Mouse (Mus musculus) intestine, embryonic 16.5 days (tissue): ENCODE results near the gene Bag6. TPM values are rescaled to one million over a fixed set of nuclear protein-coding genes. Genes with fewer than 3 reads are reported as not detected.

ENCODE experiments used
- ATAC-seq: fragments of 200-750 bp; cut with Nextera tagmentation; 2 replicates; pipeline ENCODE4 v1.8.0; 2017; ENCODE audit warnings: moderate TSS enrichment, moderate library complexity
- H3K27ac ChIP-seq: fragments of 300-500 bp; sonication (generic); 2 replicates; pipeline ENCODE4 v1.5.1; 2014; ENCODE audit warnings: mild to moderate bottlenecking, low read length
- H3K27me3 ChIP-seq: fragments of 300-500 bp; sonication (generic); replicated peaks from 2 replicates; pipeline ENCODE4 v1.6.1; 2014; ENCODE audit warnings: low read length, control low read depth, mixed read lengths; ENCODE audit not compliant: control insufficient read depth, insufficient read depth
- H3K36me3 ChIP-seq: fragments of 300-500 bp; sonication (generic); 2 replicates; pipeline ENCODE4 v1.6.1; 2014; ENCODE audit warnings: low read length, control low read depth; ENCODE audit not compliant: control insufficient read depth, insufficient read depth
- H3K4me1 ChIP-seq: fragments of 300-500 bp; sonication (generic); 2 replicates; pipeline ENCODE4 v1.6.1; 2014; ENCODE audit warnings: low read length, control low read depth, mixed read lengths; ENCODE audit not compliant: control insufficient read depth, insufficient read depth
- H3K4me2 ChIP-seq: fragments of 300-500 bp; sonication (generic); 2 replicates; pipeline ENCODE4 v1.6.1; 2014; ENCODE audit warnings: low read depth, low read length, control low read depth
- H3K4me3 ChIP-seq: fragments of 300-500 bp; sonication (generic); 2 replicates; pipeline ENCODE4 v1.5.1; 2014; ENCODE audit warnings: mild to moderate bottlenecking, low read length
- H3K9ac ChIP-seq: fragments of 300-500 bp; sonication (generic); 2 replicates; pipeline ENCODE4 v1.6.1; 2014; ENCODE audit warnings: low read depth, low read length
- H3K9me3 ChIP-seq: fragments of 300-500 bp; sonication (generic); 2 replicates; pipeline ENCODE4 v1.6.1; 2016; ENCODE audit warnings: low read length, control low read depth; ENCODE audit not compliant: control insufficient read depth
- WGBS: fragments of 180-500 bp; shearing (Covaris S2); extraction: QIAGEN DNeasy Blood & Tissue Kit; methylation state at CpG from one replicate; pipeline ENCODE4 v1.1.7; 2014; 5-methylcytosine and 5-hydroxymethylcytosine counted together
- polyA plus RNA-seq: library from polyadenylated mRNA; unstranded; fragments of >200 nt; fragmentation: Nextera tagmentation; extraction: Ambion mirVana; gene quantifications from 2 replicates; pipeline ENCODE4 v1.2.1, GENCODE M21; 2015

Gene Bag6
- polyA plus RNA-seq, 1 experiment from 2014 or later = 37.5 TPM

DNA sequence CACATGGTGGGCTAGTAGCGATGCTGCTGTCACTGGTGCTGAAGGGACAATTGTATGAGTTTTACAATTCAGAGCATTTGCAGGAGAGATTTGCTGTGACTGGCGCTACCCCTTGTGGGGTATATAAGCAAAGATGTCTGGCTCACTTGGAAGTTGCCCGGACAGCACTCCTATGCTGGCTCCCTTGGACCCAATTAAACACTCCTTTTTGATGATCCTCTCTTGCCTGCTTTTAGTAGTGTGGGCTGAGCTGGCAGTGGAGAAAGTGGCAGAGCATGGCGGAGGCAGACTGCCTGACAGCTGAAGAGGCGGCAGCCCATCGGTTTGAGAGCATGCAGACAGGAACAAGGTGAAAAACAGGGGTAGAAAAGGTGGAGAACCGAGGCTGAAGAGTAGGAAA, 32.8 kb downstream of the Bag6 start:
- H3K36me3 ChIP-seq = no peaks in the 10 kb centered on the region
- peaks cover 12% of the 10 kb centered on the region for H3K4me1 ChIP-seq
- H3K27me3 ChIP-seq = no peaks in the 10 kb centered on the region
- H3K4me2 ChIP-seq = no peak overlapping the region
- 88% methylated on average over 7 of the region's 7 CpGs for WGBS
- ATAC-seq = no peak
- no peaks in the 10 kb centered on the region for H3K9me3 ChIP-seq
- H3K9ac ChIP-seq = no peak overlapping the region
- no peak overlapping the region for H3K27ac ChIP-seq
- H3K4me3 ChIP-seq = no peak overlapping the region

DNA sequence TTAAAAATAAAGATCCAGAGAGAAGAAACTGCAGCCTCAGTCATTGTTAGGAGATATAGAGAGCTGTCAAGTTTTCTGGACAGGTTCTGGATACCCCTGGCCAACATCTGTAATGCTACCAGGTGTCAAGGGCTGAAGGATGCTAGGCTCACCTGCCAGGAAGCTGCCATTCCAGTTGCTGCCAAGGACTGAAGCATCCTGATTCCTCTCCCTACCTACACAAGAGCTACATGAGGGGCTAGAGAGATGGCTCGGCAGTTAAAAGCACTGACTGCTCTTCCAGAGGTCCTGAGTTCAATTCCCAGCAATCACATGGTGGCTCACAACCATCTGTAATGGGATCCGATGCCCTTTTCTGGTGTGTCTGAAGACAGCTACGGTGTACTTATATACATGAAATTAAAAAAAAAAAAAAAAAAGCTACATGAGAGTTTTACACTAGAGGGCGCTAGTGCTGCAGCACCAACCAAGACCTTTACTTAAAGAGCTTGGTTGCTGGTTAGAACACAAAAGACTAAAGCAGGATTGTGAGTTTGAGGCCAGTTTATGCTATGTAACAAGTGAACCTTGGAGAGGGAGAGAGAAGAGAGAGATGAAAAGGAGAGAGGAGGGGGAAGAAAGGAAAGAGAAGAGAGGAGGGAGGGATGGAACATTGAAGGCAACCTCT, 33.7 kb downstream of the Bag6 start:
- WGBS = 15% methylated on average over 4 of the region's 4 CpGs
- Histone ChIP-seq H3K4me1 (peaks cover 9% of the 10 kb centered on the region), H3K27me3 (no peaks in the 10 kb centered on the region), H3K36me3 (no peaks in the 10 kb centered on the region), H3K4me3 (no peak overlapping the region), H3K9me3 (no peaks in the 10 kb centered on the region), H3K9ac (no peak overlapping the region), H3K4me2 (no peak overlapping the region), H3K27ac (no peak overlapping the region)
- no peak for ATAC-seq

DNA sequence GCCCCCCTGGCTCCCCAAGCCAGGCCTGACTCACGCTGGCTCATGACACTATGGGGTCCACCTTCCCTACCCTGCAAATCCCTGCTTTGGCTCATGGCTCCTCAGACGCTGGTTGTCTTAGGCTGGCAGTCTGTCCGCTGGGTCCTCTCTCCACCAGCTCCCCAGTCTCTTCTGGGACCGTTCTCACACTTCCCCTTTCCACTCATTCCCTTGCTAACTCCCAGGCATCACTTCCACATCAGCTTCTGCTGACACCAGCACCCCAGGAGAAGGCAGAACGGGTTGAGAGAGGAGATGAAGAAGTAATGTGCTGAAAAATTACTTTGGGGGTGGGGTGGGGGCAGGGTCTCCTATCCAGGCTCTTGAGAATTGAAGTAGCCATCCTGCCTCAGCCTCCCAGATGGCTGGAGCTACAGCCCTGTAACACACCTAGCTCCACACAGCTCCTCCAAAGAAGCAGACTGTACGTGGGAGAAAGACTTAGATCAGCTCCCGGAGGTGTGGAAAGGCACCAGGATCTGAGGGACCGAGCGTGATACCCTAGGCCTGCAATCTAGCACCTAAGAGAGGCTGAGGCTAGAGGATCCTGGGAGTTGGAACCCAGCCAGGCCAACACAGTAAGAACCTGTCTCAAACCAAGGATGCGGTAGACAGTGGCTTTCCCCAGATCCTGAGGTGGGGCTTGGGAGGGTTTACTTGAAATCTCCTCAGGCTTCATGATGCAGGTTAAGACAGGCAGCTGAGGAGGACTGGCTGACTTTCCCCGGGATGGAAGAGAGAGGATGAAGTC, 37.7 kb downstream of the Bag6 start:
- Histone ChIP-seq H3K9ac (no peak overlapping the region), H3K4me1 (0 out of 2 replicates have a peak, but pooled peaks cover 2% of the 10 kb centered on the region), H3K27me3 (no peaks in the 10 kb centered on the region), H3K4me2 (no peak overlapping the region), H3K36me3 (no peaks in the 10 kb centered on the region), H3K4me3 (no peak overlapping the region), H3K27ac (peak overlapping the region; percentile 33; the same call in 1 of the 2 replicates), H3K9me3 (no peaks in the 10 kb centered on the region)
- 71% methylated on average over 11 of the region's 11 CpGs for whole genome bisulfite sequencing
- no peak for ATAC-seq

DNA sequence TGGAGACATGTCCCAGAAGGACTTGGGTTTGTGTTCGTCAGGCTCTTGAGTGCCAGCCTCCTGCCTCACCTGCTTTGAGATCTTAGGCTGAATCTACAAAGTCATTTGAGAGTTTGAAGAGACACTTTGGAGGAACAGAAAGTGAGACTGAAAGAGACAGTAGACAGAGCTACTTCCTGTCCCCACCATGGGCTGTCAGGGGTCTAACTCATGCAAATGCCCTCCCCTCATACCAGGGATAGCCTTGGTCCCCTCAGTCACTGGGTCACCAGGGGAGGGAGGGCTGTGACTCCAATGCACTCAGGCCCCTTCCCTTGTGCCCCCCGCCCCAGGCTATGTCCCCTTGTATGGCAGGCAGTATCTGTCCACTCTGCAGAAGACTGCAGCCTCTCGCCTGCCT, 38.4 kb downstream of the Bag6 start:
- Histone ChIP-seq H3K27ac (0 out of 2 replicates have a peak overlapping the region, but pooled peaks have one; percentile 33), H3K36me3 (no peaks in the 10 kb centered on the region), H3K9me3 (no peaks in the 10 kb centered on the region), H3K4me3 (no peak overlapping the region), H3K4me1 (0 out of 2 replicates have a peak, but pooled peaks cover 2% of the 10 kb centered on the region), H3K4me2 (no peak overlapping the region), H3K27me3 (no peaks in the 10 kb centered on the region), H3K9ac (0 out of 2 replicates have a peak overlapping the region, but pooled peaks have one; percentile 19)
- 69% methylated on average over 3 of the region's 3 CpGs for WGBS
- ATAC-seq = no peak

DNA sequence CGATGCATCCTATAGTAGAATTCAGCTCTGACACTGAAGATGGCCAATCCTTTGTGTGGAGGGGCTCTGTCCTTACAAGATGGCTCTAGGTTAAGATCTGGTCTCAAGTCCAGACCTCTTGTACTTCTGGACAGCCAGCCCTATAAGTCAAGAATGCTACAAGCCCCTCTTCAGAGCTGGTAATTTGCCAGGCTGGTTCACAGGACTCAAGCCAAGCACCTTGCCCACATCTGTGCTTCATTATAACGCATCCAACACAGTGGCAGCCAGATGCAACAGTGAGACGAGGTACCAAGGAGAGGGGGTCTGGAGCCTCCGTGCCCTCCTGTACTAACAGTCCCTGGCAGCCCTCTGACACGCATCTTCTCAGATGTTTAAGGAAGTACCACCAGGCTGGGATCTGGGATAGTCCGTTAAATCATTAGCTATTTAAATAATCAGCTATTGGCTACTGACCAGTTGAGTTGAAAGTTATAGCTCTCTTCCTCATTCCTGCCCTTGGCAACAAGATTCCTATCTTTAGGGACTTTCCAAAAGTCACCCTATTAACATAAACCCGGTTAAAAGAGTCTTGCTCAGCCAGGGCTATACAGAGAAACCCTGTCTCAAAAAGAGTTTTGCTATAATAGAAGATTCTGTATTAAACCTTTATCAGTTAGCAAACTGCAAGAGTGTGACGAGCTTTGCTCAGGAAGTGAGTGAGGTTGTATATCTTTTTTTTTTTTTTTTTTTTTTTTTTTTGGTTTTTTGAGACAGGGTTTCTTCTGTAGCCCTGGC, 39.4 kb downstream of the Bag6 start:
- H3K9ac ChIP-seq = no peak overlapping the region
- no peaks in the 10 kb centered on the region for H3K27me3 ChIP-seq
- no peaks in the 10 kb centered on the region for H3K36me3 ChIP-seq
- H3K4me3 ChIP-seq = no peak overlapping the region
- no peak overlapping the region for H3K27ac ChIP-seq
- no peak for ATAC-seq
- H3K4me1 ChIP-seq = 0 out of 2 replicates have a peak, but pooled peaks cover 2% of the 10 kb centered on the region
- no peak overlapping the region for H3K4me2 ChIP-seq
- WGBS = 57% methylated on average over 8 of the region's 8 CpGs
- no peaks in the 10 kb centered on the region for H3K9me3 ChIP-seq

DNA sequence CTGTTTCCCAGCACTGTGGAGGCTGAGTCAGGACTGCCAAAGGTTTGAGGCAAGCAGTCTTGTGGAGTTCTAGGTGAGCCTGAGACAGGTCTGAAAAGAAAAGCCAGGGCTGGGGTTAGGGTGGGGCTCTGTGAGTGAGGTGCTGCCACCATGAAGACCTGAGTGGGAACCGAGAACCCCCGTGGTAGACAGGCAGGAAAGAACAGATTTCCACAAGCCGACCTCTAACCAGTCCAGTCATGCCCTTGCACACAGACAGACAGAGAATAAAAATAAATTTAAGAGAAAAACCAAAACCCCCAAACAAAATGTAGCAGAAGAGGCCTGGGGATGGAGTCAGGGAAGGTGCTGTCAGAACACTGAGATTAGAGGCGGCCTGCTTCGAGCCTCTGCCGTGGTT, 40.4 kb downstream of the Bag6 start:
- Histone ChIP-seq H3K27me3 (no peaks in the 10 kb centered on the region), H3K4me1 (0 out of 2 replicates have a peak, but pooled peaks cover 2% of the 10 kb centered on the region), H3K9me3 (no peaks in the 10 kb centered on the region), H3K36me3 (no peaks in the 10 kb centered on the region), H3K4me2 (no peak overlapping the region), H3K9ac (no peak overlapping the region), H3K27ac (no peak overlapping the region), H3K4me3 (no peak overlapping the region)
- no peak for ATAC-seq
- WGBS = 80% methylated on average over 6 of the region's 6 CpGs

DNA sequence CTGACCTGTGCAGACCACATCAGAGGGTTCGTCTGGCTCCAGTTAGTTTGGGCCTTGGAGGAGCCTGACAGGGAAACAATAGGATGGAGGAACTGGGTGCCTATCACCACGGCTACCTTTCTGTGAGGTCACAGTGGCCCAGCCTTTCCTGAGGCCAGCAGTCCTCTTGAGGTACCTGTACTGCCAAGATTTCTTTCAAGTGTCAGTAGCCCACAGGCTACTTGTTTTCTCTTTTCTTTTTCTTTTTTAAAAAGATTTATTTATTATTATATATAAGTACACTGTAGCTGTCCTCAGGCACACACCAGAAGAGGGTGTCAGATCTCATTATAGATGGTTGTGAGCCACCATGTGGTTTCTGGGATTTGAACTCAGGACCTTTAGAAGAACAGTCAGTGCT, 41.0 kb downstream of the Bag6 start, which contains the start of gene Aif1:
TSS of gene Aif1 (minus strand) at position 101 of the 400 bp plus-strand sequence.
- WGBS = 46% methylated on average over 2 of the region's 2 CpGs
- no peaks in the 10 kb centered on the region for H3K36me3 ChIP-seq
- H3K4me1 ChIP-seq = 0 out of 2 replicates have a peak, but pooled peaks cover 2% of the 10 kb centered on the region
- H3K27ac ChIP-seq = no peak within 1 kb of the TSS
- no peak within 1 kb of the TSS for H3K4me2 ChIP-seq
- no peak within 1 kb of the TSS for H3K9ac ChIP-seq
- no peak for ATAC-seq
- H3K27me3 ChIP-seq = no peaks in the 10 kb centered on the region
- no peaks in the 10 kb centered on the region for H3K9me3 ChIP-seq
- H3K4me3 ChIP-seq = no peak within 1 kb of the TSS

DNA sequence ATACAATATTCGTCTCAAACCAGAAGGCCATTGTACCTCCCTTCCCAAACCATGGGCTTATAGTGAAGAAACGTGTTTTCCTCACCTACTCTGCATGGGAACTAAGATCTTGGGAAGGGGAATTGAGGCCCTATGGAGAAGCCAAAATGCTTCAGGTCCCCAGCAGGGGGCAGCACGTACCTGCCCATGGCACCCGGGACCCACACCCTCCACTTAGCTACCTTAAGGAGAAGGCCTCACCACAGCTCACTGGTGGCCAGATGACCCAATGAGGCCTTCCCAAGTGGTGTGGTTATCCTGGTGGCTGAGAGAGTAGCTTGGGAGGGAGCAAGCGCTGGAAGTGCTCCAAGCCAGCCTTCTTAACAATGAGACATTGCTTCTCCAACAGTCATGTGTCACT, 43.5 kb downstream of the Bag6 start:
- Histone ChIP-seq H3K27me3 (no peaks in the 10 kb centered on the region), H3K4me3 (no peak overlapping the region), H3K4me2 (no peak overlapping the region), H3K27ac (no peak overlapping the region), H3K9ac (no peak overlapping the region), H3K4me1 (0 out of 2 replicates have a peak, but pooled peaks cover 2% of the 10 kb centered on the region), H3K36me3 (no peaks in the 10 kb centered on the region), H3K9me3 (no peaks in the 10 kb centered on the region)
- peak; percentile 57 for ATAC-seq
- WGBS = 10% methylated on average over 5 of the region's 5 CpGs

DNA sequence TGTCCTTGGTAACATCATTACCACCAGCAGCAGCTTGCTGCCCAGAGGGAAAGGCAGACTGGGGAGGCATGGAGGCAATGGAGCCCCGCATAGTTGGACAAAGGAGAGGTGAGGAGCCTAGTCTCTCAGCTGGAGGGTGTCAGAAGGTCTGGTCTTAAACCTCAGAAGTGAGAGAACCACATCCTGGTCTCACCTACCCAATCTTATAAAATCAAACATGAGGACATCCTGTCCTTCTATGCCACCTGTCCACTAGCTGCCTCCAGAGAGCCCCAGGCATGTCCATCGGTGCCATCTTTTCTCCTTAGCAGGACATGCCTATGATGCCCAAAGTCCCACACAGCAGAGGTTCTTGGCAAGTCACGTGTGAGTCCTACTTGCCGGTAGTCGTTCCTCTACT, 45.1 kb downstream of the Bag6 start:
- WGBS = 86% methylated on average over 5 of the region's 5 CpGs
- H3K27me3 ChIP-seq = no peaks in the 10 kb centered on the region
- no peaks in the 10 kb centered on the region for H3K9me3 ChIP-seq
- ATAC-seq = no peak
- no peak overlapping the region for H3K9ac ChIP-seq
- no peak overlapping the region for H3K27ac ChIP-seq
- no peak overlapping the region for H3K4me2 ChIP-seq
- H3K36me3 ChIP-seq = no peaks in the 10 kb centered on the region
- no peak overlapping the region for H3K4me3 ChIP-seq
- H3K4me1 ChIP-seq = no peaks in the 10 kb centered on the region
